Mouse (Mus musculus) thymus, adult 18-20 months (tissue): ENCODE measurements around the gene Reep3.

Experiments
- DNase-seq, 2 experiments: peaks; one replicate each; pipeline ENCODE4 v3.0.0; 2022; ENCODE audit warnings: mixed read lengths in 2 of 2

Gene Reep3

DNA sequence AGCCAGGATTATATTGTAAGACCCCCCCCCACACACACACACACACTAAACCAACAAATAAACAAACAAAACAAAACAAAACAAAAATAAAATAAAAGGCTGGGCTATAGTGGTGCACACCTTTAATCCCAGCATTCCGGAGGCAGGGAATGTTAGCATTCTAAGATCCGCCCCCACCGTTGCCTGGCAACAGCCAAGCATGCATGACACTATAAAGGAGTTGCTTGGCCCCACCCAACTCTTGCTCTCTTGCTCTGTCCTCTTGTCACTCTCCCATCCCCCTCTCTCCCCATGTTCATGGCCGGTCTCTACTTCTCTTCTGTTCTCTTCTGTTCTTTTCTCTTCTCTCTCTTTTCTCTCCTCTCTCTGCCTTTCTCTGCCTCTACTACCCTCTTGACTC is 128.2 kb downstream of the Reep3 start:
- no peak for DNase-seq

GRCm38 (mm10) chr10:66966391-66967109 is 130.2 kb downstream of the Reep3 start:
- no peak for DNase-seq

GRCm38 (mm10) chr10:66960136-66960535 is 136.6 kb downstream of the Reep3 start:
- no peak for DNase-seq
